Mouse (Mus musculus): Measurements from ENCODE around the gene Slc2a12. TPM values are rescaled to one million over a fixed set of nuclear protein-coding genes. Genes with fewer than 3 reads are reported as not detected.

The Slc2a12 gene
- total RNA-seq, 2 experiments from 2014 or later, result 11.5 to 14.4 TPM

DNA sequence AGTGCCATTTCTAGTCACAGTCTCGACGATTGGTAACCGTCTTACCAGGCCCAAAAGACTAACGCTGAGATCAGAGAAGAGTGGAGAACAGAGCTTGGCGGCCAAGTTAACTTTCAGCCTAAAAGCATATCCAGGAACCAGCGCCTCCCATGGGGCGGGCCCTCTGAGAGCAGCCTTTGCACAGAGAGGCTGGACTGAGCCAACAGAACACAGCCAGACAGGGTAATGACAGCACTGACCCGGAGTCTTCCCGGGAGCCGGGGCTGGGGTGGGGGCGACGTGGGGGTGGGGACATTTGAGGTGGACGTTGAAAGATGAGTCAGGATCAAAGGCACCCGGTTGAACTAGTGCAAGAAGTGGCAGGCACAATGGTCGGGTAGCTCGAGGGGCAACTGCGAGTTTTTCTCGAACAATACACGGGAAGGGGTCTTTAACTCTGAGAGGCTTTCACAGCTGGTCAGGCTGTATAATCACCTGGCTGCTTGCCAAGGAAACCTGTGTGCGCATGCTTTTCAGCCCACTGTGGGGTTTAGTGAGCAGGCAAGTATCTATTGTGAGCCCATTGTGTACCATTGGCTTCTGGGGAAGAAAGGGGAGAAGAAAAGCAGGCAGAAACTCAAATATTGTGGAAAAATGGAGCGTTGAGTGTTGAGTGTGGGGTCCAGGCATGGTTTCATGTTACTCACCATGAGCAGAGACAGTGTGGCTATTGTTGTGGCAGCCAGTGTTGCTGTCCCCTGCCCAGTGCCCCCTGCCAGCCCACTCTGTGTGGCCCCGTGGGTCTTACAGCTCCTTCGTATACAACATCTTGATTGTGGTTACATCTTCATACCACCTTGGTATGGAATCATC, 13.9 kb downstream of the Slc2a12 start:
- intact Hi-C loops (cut with DNase I), result no loop called here
- DNase-seq, result peak in 1 of 2 experiments; percentile 21

DNA sequence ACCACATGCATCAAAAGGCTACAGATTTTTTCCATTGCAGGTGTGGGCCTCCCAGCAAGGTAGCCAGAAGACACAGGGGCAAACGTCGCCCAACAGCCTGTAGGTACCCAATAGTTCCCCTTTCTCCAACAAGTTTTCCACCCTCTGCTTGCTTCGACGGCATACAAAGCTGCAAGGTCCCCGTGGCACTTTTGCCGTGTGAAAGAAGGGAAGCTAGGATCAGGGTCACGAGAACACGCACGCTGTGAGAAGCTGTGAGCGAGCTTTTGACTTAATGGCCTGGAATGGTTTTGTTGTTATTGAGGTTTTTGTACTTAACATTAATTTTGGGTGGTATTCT, 14.5 kb downstream of the Slc2a12 start:
- intact Hi-C loops (cut with DNase I), result no loop called here
- DNase-seq, result no peak

DNA sequence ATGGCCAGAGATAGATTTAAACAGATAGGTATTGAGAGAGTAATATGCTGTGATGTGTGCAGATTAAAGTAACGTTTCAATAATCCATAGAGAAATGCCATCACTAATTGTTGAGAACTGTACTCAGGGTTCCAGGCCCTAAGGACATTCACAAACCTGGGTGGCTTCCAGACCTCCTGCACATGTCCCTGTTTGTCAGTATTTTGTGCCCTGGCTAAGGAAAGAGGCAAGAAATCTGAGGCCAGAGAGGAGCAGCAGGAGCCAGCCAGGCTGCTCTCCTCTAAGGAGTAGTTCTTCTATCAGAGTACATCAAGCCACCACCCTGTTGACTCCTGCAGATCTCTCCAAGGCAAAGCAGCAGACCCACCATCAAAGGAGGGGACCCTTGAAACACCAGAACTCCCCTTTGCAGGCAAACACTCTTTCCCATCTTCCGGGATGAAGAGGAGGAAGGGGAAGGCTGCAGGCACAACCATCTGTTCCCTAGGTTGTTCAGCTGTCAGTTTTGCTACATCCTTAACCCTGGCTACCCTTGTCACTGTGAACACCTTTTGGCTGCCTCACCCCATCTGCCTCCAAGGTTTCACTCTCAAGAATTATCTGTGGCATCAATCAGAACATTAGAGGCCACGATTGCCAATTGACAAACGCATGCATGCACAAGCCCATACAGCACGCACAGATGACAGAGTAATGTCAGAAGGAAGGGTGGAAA, 15.6 kb downstream of the Slc2a12 start:
- no peak for DNase-seq
- intact Hi-C loops (cut with DNase I), result no loop called here

DNA sequence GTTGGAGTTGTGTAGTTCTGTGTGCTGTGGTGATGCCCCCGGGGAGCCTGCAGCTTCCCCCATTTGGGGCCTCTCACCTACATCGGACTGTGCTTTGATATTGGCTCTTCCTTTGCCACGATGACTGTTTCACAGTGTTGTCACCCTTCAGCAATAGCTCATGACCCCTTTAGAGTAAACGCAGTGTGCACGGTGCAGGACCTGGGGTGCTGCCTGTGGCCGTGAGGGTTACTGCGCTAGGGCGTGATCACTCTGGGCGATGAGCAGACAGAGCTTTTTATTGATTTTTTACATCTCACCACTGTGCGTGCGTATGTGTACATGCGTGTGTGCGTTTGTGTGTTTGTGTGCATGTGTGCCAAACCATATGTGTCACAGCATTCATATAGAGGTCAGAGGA, 23.7 kb downstream of the Slc2a12 start:
- DNase-seq, result no peak
- intact Hi-C loops (cut with DNase I), result no loop called here

DNA sequence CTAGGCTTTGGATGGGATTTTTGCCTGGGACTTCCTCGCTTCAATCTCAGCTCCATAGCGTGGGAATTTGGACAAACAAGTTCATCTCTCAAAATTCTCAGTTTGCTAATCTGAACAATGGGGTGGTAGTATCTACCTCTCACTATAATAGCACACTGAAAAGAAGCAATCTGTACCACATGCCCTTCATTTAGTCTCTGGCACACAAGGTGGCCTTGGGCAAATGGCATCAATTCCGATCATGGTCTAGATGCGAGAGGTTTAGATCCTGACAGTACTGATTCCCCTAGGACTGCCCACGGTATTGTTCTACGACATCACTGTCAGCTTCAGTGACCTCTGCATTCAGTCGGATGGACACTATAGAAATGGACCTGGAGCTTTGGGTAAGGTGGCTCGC, 29.4 kb downstream of the Slc2a12 start:
- intact Hi-C loops (cut with DNase I), result no loop called here

DNA sequence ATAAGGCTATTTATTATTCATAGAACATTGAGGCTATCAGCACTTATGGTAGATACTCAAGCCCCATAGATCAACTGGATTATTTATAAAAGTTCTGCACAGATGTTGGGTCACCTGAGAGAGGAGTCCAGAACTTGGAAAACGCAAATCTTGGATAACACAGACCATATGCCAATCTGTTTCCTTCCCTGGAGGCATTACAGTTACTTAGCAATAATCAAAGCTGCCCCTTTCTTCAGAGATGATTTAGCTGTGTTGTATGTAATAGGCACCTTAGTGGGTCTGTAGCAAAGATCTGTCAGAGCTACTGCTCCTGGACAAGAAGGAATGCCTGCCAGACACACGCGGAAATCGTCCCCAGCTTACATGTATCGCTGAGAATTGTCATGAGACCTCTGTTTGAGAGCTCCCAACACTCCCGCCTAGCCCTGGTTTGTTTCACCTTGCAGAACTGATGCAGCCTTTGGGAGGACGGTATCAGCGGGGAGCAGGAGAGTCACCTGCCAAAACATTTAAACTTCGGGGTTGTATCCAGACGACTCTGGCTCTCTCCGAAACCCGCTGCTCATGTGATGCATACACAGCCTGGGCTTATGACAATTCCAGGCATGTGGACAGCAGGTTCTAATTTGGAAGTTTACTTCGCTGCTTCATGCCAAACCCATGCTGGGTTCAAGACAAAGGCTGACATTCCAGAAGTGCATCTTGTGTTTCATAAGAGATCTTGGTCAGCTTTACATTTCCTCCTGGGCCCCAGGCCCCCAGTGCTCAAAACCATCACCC, 31.2 kb downstream of the Slc2a12 start:
- DNase-seq, result no peak
- intact Hi-C loops (cut with DNase I), result no loop called here

More for the DNA sequence above, 29.4 kb downstream of the Slc2a12 start:
- DNase-seq, result no peak

DNA sequence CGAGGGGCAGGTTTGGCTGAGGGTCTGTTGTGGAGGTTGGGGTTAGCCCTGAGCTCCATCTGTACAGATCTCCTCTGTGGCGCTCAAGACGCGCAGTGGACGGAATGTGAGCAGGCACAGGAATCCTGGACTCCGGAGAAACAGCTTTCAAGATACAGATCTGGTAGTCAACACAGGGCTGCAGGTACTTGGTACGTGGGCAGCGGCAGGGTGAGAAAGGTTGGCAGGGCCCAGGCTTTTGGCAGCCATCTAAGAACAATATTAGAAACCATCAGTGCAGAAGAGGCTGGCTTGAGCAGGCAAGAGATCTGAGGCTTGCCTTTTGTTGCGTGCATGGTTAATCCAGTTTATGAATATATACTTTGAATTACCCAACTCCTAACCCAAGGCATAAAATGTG, 51.4 kb downstream of the Slc2a12 start:
- DNase-seq, result no peak
- intact Hi-C loops (cut with DNase I), result no loop called here

DNA sequence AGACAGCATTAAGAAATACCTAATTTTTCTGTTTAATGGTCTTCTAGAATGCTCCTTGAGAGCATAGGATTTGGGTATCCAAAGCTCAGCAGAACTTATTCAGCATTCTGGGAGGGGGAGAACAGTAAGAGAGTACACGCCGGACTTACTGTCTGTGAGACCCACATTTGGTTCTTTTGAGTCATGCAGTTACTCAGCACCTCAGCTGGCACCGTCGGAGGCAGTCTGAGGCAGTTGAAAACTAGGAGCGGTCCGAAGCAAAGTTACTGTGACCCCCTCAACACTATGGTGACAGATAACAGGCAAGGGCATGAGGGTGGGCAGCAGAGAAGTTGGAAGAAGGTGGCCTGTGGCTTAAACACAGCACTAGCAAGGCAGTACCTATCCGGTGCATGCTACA, 52.1 kb downstream of the Slc2a12 start:
- no peak for DNase-seq
- intact Hi-C loops (cut with DNase I), result no loop called here

DNA sequence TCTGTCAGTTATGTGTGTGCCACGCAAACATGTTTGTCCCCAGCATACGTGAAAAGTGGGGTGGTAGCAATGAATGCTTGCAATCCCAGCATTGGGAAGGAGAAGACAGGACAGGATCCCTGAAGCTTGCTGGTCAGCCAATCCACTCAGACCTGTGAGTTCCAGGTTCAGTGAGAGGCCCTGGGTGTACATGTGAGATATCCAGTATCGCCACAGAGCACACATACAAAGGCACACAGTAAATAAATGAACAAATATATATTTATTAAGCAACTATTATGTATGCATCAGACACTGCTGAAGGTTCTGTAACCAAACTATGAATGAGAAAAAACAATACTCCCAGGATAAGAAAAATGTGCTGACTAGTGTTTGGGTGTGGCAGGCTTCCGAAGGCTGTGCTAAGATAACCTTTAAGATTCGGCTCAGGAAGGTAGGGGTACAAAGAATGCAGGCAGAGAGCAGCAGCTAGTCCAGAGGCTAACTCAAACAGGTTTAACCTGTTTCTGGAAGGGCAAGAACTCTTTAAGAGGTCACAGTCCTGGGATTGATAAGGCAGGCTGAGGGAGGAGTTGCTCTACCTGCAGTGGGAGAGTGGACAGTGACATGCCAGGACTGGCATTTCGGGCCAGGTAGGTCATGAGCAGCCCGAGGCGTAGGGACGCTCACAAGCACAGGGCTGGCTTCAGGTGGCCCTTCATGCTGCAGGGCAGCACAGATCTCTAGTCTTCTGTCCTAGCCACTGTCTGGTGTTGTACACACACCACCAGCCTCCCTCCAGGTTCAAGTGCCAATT, 53.5 kb downstream of the Slc2a12 start:
- intact Hi-C loops (cut with DNase I), result no loop called here
- DNase-seq, result no peak

DNA sequence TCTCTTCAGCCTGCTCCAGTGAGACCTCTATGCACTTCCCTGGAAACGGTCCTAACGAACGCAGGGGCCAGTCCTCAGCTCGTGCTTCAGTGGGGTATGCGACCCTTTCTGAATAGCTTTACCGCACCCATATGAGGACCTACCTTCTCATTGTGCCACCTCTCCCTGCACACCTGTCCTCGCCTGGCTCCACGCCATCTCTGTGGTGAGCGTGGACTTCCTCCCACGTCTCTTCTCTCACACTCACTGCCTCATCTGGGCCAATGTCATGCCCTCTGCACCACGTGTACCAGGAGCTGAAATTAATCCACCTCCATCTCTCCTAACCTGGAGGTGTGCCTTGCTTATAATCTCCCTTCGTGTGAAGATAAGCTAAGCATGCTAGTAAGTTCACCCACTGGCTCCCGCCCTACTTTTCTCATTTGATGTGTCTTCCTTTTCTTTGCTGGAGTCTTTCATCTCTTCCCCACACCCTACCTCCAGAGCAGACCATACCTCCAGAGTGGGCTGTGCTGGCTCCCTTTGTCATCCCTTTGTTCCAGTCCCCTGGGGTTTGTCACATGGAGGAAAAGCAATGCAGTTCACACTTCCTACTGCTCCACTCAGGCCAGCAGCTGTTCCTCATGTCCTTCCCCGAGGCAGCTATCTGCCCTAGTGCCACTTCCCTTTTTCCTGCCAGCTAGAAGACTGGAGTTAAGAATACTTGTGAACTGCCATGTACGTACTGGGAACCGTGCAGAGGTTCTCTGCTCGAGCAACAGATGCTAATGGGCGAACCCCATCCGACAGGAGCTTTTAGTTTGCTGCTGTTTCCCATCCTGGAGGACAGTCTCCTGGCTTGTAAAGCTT, 54.9 kb downstream of the Slc2a12 start:
- intact Hi-C loops (cut with DNase I), result no loop called here
- no peak for DNase-seq

DNA sequence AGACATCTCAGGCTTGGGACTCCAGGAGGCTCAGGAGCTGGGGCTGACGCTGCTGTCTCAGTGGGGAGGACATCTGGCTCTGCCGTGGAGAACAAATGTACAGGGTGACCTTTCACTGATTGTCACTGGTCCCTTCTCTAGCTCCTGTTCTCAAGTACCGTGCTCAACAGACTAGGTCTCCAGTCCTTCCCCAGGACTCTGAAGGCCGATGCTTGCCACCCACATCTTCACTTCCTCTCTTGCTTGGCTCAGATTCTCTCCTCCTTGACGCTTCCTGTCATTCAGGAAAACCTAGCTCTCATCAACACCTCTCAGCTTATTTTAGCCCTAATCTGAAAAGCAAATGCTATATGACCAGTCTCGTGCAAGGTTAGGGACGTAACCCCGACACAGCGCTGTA, 56.0 kb downstream of the Slc2a12 start:
- intact Hi-C loops (cut with DNase I), result no loop called here
- DNase-seq, result no peak

DNA sequence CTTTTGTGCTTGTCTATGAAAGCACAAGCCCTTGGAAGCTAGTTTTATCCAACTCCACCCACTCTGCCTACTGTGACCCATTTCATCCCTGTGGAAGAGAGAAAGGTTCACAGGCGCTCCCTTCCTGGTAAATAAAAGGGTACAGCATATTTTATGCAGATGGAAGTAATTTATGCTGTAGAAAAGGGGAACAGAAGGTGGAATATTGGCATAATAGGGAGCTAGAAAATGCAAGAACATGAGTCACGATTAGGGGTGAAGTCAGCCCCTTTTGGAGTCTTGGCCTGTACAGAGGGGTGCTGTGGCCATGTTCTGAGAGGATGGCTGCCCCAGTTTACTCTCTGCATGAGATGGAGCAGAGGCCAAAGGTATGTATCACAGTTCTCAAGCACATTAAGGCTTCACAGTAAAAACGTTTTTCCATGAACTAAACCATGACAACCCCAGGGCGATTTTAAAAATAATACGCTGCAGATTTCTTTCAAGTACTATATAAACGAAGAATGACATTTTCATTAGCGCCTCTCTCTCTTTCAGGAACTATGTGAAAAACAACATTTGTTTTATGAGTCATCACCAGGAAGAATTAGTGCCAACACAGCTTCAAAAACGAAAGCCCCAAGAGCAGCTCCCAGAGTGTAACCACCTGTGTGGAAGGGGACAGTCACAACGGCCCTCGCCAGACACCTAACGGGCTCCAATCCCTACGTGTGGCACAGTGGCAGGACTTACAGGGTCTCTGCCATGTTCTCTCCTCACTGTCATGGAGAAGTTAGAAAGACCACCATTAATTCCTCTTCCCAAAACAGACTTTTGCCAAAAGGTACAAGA, 56.9 kb downstream of the Slc2a12 start:
- intact Hi-C loops (cut with DNase I), result no loop called here
- DNase-seq, result no peak

DNA sequence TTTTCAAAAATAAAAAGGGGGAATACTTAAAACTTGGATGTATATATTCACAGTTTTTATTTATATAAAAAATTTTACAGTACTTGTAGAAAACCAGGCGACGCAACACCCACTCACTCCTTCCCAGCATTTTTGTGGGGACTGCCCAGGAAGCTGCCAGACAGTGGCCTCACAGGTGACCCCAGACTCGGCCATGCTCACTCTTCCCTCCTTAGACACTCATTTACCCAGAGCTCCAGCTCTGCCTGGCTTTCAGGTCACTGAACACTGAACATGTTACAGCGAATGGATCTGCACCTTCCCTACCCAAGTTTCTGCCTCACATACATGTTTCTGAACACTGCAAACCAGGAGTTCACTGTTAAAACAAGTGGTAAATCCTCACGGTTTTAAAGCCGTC, 59.0 kb downstream of the Slc2a12 start:
- DNase-seq, result no peak
- intact Hi-C loops (cut with DNase I), result no loop called here

DNA sequence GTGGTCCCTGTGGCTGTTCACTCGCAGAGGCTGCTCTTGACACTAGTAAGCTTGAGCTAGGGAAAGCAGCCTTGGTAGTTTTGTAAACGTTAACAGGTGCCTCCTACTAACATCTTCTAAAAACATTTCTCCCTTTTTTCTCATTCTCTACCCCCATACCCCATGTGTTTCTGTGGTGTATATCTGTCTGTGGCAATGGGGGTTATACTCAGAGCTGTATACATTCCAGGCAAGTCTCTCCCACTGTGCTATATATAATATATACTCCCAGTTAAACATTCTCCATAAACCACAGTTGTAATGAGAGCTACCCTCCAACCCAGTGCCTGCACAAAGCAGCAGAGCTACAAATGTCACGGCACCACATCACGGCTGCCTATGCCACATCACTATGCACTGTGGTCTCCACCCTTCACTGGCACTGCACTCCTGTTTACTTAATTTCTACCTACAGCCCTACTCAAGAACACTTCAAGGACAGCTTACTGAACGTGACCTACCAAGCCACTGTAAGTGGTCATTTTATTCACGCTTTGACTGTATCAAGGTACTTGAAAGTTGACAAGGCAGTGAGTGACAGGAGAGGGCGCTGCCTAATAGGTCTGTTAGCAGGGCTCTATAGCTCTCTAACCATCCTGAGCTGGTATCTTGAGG, 63.5 kb downstream of the Slc2a12 start:
- intact Hi-C loops (cut with DNase I), result no loop called here
- DNase-seq, result no peak

DNA sequence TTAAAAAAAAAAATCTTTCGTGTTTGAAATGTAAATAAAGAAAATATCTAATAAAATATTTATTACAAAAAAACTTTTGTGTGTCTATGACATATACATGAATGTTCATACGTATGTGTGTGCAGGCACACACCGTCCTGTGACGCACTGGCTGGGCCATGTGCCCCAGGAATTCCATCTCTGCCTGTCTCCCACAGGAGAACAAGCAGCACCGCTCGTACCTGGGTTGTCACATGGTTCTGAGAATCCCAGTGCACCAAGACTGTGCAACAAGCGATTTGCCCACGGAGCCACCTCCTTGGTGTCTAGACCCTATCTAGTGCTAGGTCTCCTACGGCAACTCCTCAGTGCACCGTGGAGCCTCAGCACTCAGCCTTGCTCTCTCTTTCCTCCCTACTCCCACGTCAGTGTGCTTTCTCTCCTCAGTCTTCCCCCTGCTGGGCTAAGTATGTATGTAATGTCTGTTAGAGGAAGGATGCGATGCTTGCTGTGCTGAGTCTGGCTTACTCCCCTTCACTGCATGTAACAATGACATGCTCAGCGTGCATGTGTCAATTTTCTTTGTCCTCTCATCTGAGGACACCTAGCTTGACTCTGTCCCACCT, 65.5 kb downstream of the Slc2a12 start:
- intact Hi-C loops (cut with DNase I), result no loop called here
- no peak for DNase-seq

DNA sequence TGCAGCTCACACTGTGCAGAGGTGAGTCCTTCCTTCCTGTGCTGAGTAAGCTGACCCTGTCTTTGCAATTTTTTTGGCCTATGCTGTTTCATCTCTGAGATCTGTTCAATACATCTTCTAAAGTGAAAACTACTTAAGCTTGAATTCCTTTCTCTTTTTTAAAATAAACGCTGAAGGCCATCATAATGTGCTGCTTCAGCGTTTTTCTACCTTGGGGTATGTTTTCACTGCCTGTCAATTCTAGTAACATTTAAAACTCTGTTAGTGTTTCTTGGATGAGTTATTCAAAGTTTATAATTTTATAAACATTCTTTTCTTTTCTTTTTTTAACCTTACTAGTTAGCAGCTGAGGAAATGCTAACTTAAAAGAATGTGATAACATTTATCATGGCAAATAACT, 68.1 kb downstream of the Slc2a12 start:
- no peak for DNase-seq
- intact Hi-C loops (cut with DNase I), result no loop called here

DNA sequence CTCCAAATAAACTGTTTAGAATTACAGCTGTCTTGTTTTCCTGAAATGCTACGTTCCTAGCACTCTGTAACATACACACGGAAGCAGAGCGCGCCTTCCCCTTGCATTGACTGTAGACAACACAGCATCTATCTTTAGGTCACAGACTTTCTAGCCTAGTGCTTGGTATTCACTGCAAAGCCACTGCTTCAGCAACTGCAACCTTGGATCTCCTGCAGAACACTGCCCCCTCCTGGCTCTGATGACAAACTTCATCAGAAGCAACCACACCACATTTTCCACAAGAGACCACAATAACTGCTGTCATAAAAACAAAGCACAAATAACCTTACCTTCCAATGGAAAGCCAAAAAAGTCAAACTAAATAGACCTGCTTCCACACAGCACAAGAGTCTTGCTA, 69.7 kb downstream of the Slc2a12 start:
- peak in 1 of 2 experiments; percentile 27 for DNase-seq
- intact Hi-C loops (cut with DNase I), result loop anchor here (2.0 kb wide), 1 partner anchor 96 kb away; no protein-coding TSS in a partner anchor

DNA sequence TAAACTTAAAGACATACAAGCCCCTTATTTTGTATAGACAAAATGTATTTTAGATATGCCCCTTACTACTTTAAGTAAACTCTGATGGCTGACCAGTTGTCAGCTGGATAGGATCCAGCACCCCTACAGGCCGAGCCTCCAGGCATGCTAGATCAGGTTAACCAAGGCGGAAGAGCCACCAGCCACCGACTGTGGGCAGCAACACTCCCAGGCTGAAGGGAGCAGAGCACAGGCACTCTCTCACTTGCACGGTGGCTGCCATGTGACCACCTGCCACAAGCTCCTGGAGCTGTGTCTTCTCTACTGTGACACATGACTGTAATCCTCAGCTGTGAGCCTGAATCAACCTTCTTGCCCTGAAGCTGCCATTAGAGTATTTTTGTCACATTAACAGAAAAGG, 73.7 kb downstream of the Slc2a12 start:
- no peak for DNase-seq
- intact Hi-C loops (cut with DNase I), result no loop called here
